Mouse (Mus musculus): ENCODE measurements around the gene Gria2. TPM values are rescaled to one million over a fixed set of nuclear protein-coding genes. Genes with fewer than 3 reads are reported as not detected.

Gria2 gene
- 100 to 1,000 TPM; 712 to 741 TPM for total RNA-seq (2021)
- long read RNA-seq, experiment 1, full-length matches to known transcripts = 266 of 404 reads
- long read RNA-seq, experiment 1, partial matches to known transcripts = 62 of 404 reads
- long read RNA-seq, experiment 1, other reads (novel, unspliced or antisense) = 76 of 404 reads
- long read RNA-seq, experiment 2, full-length matches to known transcripts = 395 of 571 reads
- long read RNA-seq, experiment 2, partial matches to known transcripts = 74 of 571 reads
- long read RNA-seq, experiment 2, other reads (novel, unspliced or antisense) = 102 of 571 reads

DNA sequence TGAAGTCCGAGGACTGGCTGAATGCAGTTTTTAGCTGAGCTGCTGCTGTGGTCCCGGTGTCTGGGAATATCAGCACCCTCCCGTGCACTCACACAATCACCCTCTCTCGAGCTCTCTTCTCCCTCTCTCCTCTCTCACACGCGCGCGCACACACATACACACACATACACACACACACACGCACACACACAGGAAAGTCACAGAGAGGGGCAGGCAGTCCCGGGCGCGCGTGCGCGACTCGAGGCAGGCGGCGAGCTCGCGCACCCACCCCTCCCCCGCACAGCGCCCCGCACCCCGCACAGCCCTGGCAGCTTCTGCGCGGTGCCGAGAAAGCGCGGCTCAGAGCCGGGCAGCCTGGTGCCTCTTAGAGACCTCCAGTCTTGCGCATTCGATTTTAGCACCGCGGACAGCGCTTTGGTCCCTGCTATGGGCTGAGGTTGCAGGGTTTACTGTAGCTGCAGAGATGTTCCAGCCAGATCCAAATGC lies at the start of gene Gria2:
Gria2 (minus strand) TSS at position 240 of the 486 bp plus-strand sequence.
- TF ChIP-seq CTCF (conservative IDR thresholded peaks at IDR 0.05) = no peak
- H3K27ac ChIP-seq = peak within 1 kb of the TSS; percentile 99
- H3K4me3 ChIP-seq = peak within 1 kb of the TSS; percentile 69
- peak; percentile 92 to 94 for DNase-seq (ENCODE audit: low spot score in 2 of 2)

DNA sequence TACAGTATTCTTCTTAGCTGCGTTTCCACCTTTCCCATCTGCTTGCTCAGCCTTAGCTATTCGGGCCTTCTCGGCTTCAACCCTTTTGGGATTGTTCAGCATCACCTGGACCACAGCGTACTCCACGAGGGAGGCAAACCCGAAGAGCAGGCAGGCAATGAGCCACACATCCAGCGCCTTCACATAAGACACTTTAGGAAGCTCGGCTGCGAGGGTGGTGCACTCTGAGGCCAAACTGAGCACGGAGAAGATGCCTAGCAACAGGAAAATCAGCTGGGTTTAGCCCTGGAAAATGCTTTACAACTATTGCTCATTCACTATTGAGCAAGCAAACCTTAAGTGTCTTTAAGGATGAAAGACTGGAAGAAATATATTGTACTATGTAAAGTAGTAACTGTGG lies 48.3 kb upstream of the Gria2 start:
- DNase-seq (ENCODE audit: low spot score in 2 of 2) = no peak
- Histone ChIP-seq H3K27ac (no peak overlapping the region), H3K4me3 (no peak overlapping the region)
- no peak for TF ChIP-seq CTCF (conservative IDR thresholded peaks at IDR 0.05)

DNA sequence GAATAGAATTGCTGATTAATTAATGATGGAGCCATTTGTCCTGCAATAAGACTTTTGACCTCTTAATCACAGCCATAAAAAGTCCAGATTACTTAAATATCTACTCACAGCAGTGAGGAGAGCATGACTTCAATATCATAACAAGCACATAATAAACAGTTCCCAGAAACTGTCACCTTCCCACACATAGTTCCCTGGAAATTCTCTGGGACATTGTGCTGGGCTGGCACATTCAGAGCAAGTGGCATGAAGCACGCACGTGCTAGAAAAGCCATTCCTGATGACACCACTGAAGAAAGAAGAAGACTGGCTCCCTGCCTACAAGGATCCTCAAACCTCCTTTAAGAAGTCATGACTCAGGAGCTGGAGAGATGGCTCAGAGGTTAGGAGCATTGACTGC lies 43.0 kb upstream of the Gria2 start:
- no peak overlapping the region; the same call in 1 of the 2 replicates for H3K27ac ChIP-seq
- peak in 1 of 2 experiments; percentile 23 for DNase-seq (ENCODE audit: low spot score in 2 of 2)
- TF ChIP-seq CTCF (conservative IDR thresholded peaks at IDR 0.05) = no peak
- H3K4me3 ChIP-seq = no peak overlapping the region

DNA sequence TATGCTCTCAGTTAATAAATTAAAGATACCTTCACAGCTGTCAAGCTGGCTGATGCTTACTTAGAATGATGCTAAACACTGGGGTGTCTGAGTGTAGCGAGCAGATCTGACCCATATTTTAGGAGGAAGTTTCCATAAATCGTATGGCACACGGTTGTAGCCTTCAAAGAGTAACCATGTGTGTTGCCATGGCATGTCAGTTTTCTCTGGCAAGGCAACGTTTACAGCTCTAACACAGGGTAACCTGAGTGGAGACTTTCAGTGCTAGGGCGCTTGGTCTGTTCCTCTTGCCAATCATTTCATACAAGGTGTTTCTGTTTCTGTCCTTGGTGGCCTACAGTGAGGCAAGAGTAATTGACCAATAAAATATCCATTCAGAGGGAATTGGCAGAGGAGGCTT lies 37.2 kb upstream of the Gria2 start:
- DNase-seq (ENCODE audit: low spot score in 2 of 2) = no peak
- no peak overlapping the region for H3K27ac ChIP-seq
- no peak overlapping the region for H3K4me3 ChIP-seq
- TF ChIP-seq CTCF (conservative IDR thresholded peaks at IDR 0.05) = no peak

DNA sequence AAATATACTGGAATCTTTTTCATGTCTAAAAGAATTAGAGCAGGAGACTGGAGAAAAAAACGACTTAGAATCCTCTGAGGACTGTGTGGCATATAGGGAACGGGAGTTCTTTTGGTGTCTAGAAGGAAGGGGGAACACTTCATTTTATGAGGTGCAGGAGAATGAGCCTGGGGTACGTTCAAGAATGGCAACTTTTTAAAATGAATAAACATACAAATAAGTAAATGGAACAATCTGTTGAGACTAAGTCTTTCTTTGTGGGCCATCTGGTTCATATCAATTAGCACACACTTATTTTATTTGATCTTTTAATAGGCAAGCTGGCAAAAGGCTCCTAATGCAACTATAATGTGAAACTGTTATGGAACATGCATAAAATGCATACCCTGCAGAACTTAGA lies 34.9 kb upstream of the Gria2 start:
- no peak for DNase-seq (ENCODE audit: low spot score in 2 of 2)
- Histone ChIP-seq H3K4me3 (no peak overlapping the region), H3K27ac (no peak overlapping the region)
- TF ChIP-seq CTCF (conservative IDR thresholded peaks at IDR 0.05) = no peak

DNA sequence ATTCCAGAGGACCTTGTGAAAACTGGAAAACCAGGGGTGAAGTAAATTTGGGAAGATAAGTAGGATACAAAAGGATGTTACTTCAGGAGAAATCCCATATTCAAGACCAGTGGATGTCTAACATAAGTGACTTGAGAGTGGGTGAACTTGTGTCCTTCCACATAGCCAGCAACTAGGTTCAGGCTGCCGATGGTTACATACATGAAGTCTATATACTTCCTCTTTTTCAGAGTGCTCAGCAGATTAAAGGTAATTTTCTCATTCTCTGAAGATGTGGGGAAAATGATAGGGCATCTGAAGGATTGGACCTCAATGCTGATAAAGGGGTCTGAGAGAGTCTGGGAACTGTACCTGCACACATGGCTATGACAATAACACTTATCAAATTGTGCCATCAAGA lies 21.3 kb upstream of the Gria2 start:
- TF ChIP-seq CTCF (conservative IDR thresholded peaks at IDR 0.05) = no peak
- Histone ChIP-seq H3K27ac (no peak overlapping the region), H3K4me3 (no peak overlapping the region)
- no peak for DNase-seq (ENCODE audit: low spot score in 2 of 2)

DNA sequence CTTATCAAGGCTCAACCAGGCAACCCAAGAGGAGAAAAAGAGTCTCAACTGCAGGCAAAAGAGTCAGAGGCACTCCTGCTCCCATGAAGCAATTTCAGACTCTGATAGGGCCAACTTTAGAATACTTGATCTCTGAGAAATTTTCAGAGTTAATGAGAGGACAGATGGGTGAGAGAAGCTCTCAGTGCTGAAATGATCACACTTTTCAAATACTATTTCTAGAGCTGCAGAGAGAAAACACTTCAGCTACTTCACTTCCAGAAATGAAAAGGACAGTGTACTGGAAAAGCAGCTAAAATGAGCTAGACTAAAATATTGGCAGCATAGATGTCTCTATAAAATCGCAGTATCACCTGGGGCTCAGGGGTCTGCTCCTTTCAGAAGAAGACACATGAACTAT lies 16.0 kb upstream of the Gria2 start:
- Histone ChIP-seq H3K27ac (no peak overlapping the region), H3K4me3 (no peak overlapping the region)
- TF ChIP-seq CTCF (conservative IDR thresholded peaks at IDR 0.05) = no peak
- no peak for DNase-seq (ENCODE audit: low spot score in 2 of 2)

DNA sequence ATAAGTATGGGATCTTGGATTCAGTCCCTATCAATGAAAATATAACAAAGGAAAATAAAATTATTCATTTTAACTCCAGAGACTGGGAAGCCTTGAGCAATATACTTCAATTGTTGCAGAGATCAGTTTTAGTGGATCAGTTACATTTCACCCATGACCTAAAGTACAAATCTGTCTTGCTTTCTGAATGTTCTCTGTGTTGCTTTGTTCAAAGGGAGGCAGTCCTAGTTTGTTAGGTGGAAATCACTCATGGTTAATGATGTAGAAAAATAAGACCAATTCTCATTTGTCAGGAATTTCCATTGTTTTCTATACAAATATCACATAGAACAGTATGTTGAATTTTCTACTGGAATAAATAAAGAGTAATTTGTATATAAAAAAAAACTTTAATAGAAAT lies 11.1 kb upstream of the Gria2 start:
- Histone ChIP-seq H3K27ac (no peak overlapping the region), H3K4me3 (no peak overlapping the region)
- DNase-seq (ENCODE audit: low spot score in 2 of 2) = no peak
- TF ChIP-seq CTCF (conservative IDR thresholded peaks at IDR 0.05) = no peak

DNA sequence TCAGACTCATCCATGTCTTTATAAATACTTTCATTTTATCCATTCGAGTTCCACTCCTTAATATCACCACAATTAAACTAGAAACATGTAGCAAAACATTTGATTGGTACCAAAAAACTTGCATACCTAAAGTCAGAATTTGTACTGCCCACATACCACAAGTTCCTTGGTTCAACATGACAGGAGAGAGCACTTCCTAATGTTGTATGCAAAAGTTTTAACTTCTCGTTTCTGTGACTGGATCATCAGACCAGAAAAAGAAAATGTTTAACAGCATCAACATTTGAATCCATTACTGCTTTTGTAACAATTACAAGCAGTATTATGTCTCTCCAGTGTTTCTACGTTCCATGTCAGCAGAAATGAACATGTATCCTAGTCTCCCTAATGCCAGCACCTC lies 9.6 kb upstream of the Gria2 start:
- Histone ChIP-seq H3K27ac (no peak overlapping the region), H3K4me3 (no peak overlapping the region)
- DNase-seq (ENCODE audit: low spot score in 2 of 2) = no peak
- TF ChIP-seq CTCF (conservative IDR thresholded peaks at IDR 0.05) = no peak

DNA sequence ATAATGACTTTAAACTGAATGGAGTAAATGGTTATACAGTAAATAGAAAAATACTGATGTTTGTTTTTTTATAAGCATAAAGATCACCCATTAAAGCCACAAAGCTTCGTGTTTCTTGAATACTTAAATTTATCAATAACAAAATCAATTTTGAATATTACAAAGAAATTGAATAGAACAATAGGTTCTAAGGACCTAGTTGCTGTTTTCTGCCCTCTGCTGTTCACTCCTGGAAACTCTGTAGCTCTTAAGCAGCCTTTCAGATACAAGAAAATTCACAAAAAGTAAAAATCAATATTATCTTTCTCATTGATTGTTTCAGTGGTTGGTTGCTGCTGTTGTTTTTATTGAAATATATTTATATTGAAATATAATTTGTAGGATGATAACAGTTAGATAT lies 2.7 kb upstream of the Gria2 start:
- H3K4me3 ChIP-seq = no peak overlapping the region
- H3K27ac ChIP-seq = no peak overlapping the region
- no peak for DNase-seq (ENCODE audit: low spot score in 2 of 2)
- TF ChIP-seq CTCF (conservative IDR thresholded peaks at IDR 0.05) = peak; percentile 89

DNA sequence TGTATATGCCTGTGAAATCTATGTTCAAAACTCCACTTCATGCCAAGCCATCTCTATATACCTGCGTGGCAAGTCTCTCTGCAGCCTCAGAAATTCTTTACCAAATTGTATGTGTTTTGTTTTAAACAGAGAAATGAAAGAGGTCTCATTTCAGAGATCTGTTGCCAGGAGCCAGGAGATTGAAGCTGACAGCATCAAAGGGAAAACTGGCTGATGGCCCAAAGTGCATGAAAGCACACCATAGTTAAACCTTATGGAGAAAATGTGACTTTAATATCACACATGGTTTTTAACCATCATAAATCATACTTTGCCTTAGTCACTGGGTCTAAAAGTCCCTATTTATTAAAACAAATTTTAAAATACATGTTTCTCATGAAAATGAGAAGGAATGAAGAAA lies 1.2 kb upstream of the Gria2 start:
- Histone ChIP-seq H3K27ac (peak overlapping the region; percentile 11; the same call in 1 of the 2 replicates), H3K4me3 (no peak overlapping the region; the same call in 1 of the 2 replicates)
- no peak for DNase-seq (ENCODE audit: low spot score in 2 of 2)
- TF ChIP-seq CTCF (conservative IDR thresholded peaks at IDR 0.05) = no peak

DNA sequence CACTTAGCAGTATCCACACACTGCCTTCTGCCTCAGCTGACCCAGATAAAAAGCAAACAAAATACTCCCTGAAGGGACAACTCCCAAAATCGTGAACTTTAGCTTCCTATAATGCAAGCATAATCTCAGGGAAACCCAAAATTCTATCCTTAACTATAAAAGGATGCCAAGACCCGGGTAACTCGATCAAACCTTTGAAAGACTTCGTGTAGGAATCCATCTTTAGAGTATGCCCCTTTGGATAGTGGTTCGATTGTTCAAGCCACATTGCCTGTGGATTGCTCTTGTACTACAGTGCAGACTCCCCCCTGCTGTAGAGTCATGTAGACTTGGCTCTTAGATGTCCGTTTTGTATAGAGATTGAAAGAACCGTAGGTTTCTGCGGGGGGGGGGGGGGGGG lies 576 bp upstream of the Gria2 start:
- H3K27ac ChIP-seq = peak overlapping the region; percentile 99
- no peak for DNase-seq (ENCODE audit: low spot score in 2 of 2)
- H3K4me3 ChIP-seq = peak overlapping the region; percentile 69
- no peak for TF ChIP-seq CTCF (conservative IDR thresholded peaks at IDR 0.05)

DNA sequence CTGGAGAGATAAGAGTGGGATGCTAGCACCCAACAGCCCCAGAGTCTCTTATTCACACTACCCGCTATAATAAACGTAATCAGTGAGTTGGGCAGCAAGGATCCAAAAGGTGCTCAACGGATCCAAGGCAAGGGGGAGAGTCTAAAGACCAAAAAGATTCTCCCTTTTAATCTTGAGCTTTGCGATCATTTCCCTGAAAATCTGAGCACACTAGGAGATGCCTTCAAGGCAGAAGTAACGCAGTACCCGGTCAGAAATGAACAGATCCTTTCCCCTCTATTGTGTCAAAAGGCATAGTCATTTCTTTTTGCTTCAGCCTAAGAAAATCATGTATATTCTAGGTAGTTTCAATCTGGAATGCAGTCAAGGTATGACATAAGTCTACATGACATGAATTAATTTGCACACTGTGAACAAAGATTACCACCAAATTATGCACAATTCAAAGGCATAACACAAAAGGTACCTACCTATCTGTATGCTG lies 766 bp downstream of the Gria2 start:
- no peak for TF ChIP-seq CTCF (conservative IDR thresholded peaks at IDR 0.05)
- peak in 1 of 2 experiments; percentile 23 for DNase-seq (ENCODE audit: low spot score in 2 of 2)
- Histone ChIP-seq H3K27ac (peak overlapping the region; percentile 99), H3K4me3 (peak overlapping the region; percentile 69)

All from layer of hippocampus, adult 2 months (tissue).